Mouse (Mus musculus) lung, postnatal 0 days (tissue): Measurements from ENCODE around the gene Anxa9.

Source experiments
- CTCF ChIP-seq: IDR thresholded peaks from 2 replicates; pipeline ENCODE4 v1.5.1; 2016; ENCODE audit warnings: antibody characterized with exemption, mild to moderate bottlenecking
- EP300 ChIP-seq: IDR thresholded peaks from 2 replicates; pipeline ENCODE4 v1.6.1; 2016; ENCODE audit warnings: antibody characterized with exemption, mild to moderate bottlenecking, control low read depth

DNA sequence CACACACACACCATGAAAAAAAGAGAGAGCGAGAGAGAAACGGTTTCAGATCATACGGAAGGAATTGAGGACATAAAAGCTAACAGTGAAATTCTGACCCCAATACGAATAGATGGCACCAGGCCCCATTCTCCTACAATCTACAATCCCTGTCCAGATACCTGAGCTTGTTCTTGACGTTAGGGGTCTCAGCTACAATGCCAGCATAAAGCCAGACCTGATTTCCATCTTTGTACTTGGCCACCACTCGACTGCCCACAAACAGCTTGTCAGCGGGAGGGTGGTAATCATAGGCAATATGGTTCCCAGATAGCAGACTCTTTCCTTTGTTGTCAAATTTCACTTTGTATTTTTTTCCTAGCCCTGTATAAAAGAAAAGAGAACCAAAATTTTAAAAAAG lies 39.5 kb upstream of the Anxa9 start:
- TF ChIP-seq CTCF (no peak), EP300 (no peak)
